Mouse (Mus musculus) cerebellum, adult 9-11 months (tissue): ENCODE results near the gene Nit1.
"Not testable (repeated sequence)": the region's sequence is repeated elsewhere in the genome, so short reads cannot be mapped to it uniquely, and the experiment has no call there.

Experiments used
- DNase-seq: peaks from one replicate; pipeline ENCODE4 v3.0.0; 2022

Nit1 gene

GRCm38 (mm10) chr1:171349210-171349609, 3.8 kb upstream of the Nit1 start:
- DNase-seq = no peak

GRCm38 (mm10) chr1:171348665-171349064, 3.2 kb upstream of the Nit1 start:
- no peak for DNase-seq

- no peak for DNase-seq
These were observed 627 bp upstream of the Nit1 start for GRCm38 (mm10) chr1:171346095-171346450.

- DNase-seq = no peak
These were observed 731 bp downstream of the Nit1 start for GRCm38 (mm10) chr1:171344715-171345114.

- peak; percentile 55 for DNase-seq
These were observed 1.3 kb downstream of the Nit1 start for GRCm38 (mm10) chr1:171343922-171344677.

GRCm38 (mm10) chr1:171342262-171343207, 2.9 kb downstream of the Nit1 start:
- no peak for DNase-seq

- DNase-seq = no peak
These were observed 15.3 kb downstream of the Nit1 start for GRCm38 (mm10) chr1:171330216-171330560.

- peak; percentile 86 for DNase-seq
These were observed 15.8 kb downstream of the Nit1 start for GRCm38 (mm10) chr1:171329433-171330215.

GRCm38 (mm10) chr1:171328839-171329432, 16.5 kb downstream of the Nit1 start, which contains the start of gene Dedd:
Gene Dedd, plus strand, starts transcription at chr1:171329145.
- DNase-seq = peak; percentile 97

- DNase-seq = peak; percentile 49
These were observed 17.2 kb downstream of the Nit1 start for GRCm38 (mm10) chr1:171328244-171328643.

- DNase-seq = not testable (repeated sequence)
These were observed 18.9 kb downstream of the Nit1 start for GRCm38 (mm10) chr1:171326588-171326987.

GRCm38 (mm10) chr1:171325571-171325970, 19.9 kb downstream of the Nit1 start:
- DNase-seq = no peak

GRCm38 (mm10) chr1:171322012-171322411, 23.4 kb downstream of the Nit1 start:
- no peak for DNase-seq

- no peak for DNase-seq
These were observed 24.0 kb downstream of the Nit1 start for GRCm38 (mm10) chr1:171321415-171321814.

- peak; percentile 82 for DNase-seq
These were observed 25.3 kb downstream of the Nit1 start for GRCm38 (mm10) chr1:171320151-171320550.

- no peak for DNase-seq
These were observed 25.7 kb downstream of the Nit1 start for GRCm38 (mm10) chr1:171319748-171320147.

GRCm38 (mm10) chr1:171309321-171309720, 36.1 kb downstream of the Nit1 start:
- no peak for DNase-seq

GRCm38 (mm10) chr1:171306157-171306556, 39.3 kb downstream of the Nit1 start:
- DNase-seq = not testable (repeated sequence)

GRCm38 (mm10) chr1:171298226-171298625, 47.2 kb downstream of the Nit1 start:
- peak; percentile 34 for DNase-seq

- DNase-seq = no peak
These were observed 50.4 kb downstream of the Nit1 start for GRCm38 (mm10) chr1:171295063-171295402.

GRCm38 (mm10) chr1:171294298-171295062, 51.0 kb downstream of the Nit1 start, which contains the start of gene Ufc1:
Gene Ufc1, minus strand, starts transcription at chr1:171295024.
- peak; percentile 90 for DNase-seq

GRCm38 (mm10) chr1:171293906-171294297, 51.5 kb downstream of the Nit1 start:
- DNase-seq = peak; percentile 24
